ENCODE assay signal across 12 mouse cellular contexts in genomic region chr4:57162789-57163722, GRCm38 (mm10). TPM values are rescaled to one million over a fixed set of nuclear protein-coding genes. Genes with fewer than 3 reads are reported as not detected.
A peak's percentile ranks its signal among the peaks of the same experiment; 100 is the strongest.
DNase-seq lines count a peak whose midpoint lies in the region; ATAC-seq lines count a peak whose summit lies in the region.
"Had no signal": no experiment of that assay in that cellular context is flagged by ENCODE, and none has a peak within 500 bp of the region (broad histone marks: within the 10 kb centered on the region; RNA-seq: fewer than 3 reads in every experiment).

No protein-coding gene starts in this region.

- peaks cover 13% of the 10 kb centered on the region; the same call in 1 of the 2 replicates for H3K4me1 ChIP-seq in midbrain, embryonic 13.5 days (replicated peaks)
- H3K4me1 ChIP-seq in midbrain, embryonic 15.5 days, result no peaks in the 10 kb centered on the region; the same call in 1 of the 2 replicates
- peaks cover 12% of the 10 kb centered on the region; the same call in 1 of the 2 replicates for H3K4me1 ChIP-seq in embryonic facial prominence, embryonic 15.5 days

- intact Hi-C loops in gastrocnemius, postnatal 36 days (cut with DNase I), result no loop called here

- no peak overlapping the region for H3K9ac ChIP-seq in midbrain, embryonic 13.5 days (replicated peaks)
- H3K9ac ChIP-seq in midbrain, embryonic 15.5 days, result no peak overlapping the region
- H3K9ac ChIP-seq in embryonic facial prominence, embryonic 15.5 days, result no peak overlapping the region
- H3K9ac ChIP-seq: liver, embryonic 13.5 days had no signal

- no peak overlapping the region for H3K27ac ChIP-seq in midbrain, embryonic 13.5 days
- no peak overlapping the region for H3K27ac ChIP-seq in midbrain, embryonic 15.5 days
- peak overlapping the region; percentile 66 for H3K27ac ChIP-seq in embryonic facial prominence, embryonic 15.5 days (replicated peaks)
- H3K27ac ChIP-seq: liver, embryonic 13.5 days had no signal

- no peak overlapping the region for H3K4me3 ChIP-seq in midbrain, embryonic 13.5 days (replicated peaks)
- H3K4me3 ChIP-seq in midbrain, embryonic 15.5 days, result no peak overlapping the region
- H3K4me3 ChIP-seq in embryonic facial prominence, embryonic 15.5 days (replicated peaks), result no peak overlapping the region
- H3K4me3 ChIP-seq: erythroblast, embryonic 14.5 days; liver, embryonic 13.5 days had no signal

- 23% methylated on average over 10 of the region's 10 CpGs for WGBS in midbrain, embryonic 13.5 days
- 21% methylated on average over 10 of the region's 10 CpGs for WGBS in midbrain, embryonic 15.5 days
- WGBS in embryonic facial prominence, embryonic 15.5 days, result 28% methylated on average over 10 of the region's 10 CpGs

- H3K9me3 ChIP-seq in midbrain, embryonic 13.5 days, result no peaks in the 10 kb centered on the region
- H3K9me3 ChIP-seq in midbrain, embryonic 15.5 days, result no peaks in the 10 kb centered on the region
- H3K9me3 ChIP-seq in embryonic facial prominence, embryonic 15.5 days (replicated peaks), result no peaks in the 10 kb centered on the region
- H3K9me3 ChIP-seq: liver, embryonic 13.5 days had no signal

- H3K27me3 ChIP-seq in midbrain, embryonic 13.5 days, result no peaks in the 10 kb centered on the region
- no peaks in the 10 kb centered on the region for H3K27me3 ChIP-seq in midbrain, embryonic 15.5 days (replicated peaks)
- H3K27me3 ChIP-seq in embryonic facial prominence, embryonic 15.5 days, result no peaks in the 10 kb centered on the region

- DNase-seq in layer of hippocampus, postnatal 10 days (ENCODE audit: low spot score in 2 of 2), result peak; percentile 45 to 46
- no peak for DNase-seq in embryo, embryonic 9.5 days (ENCODE audit: extremely low spot score)
- no peak for DNase-seq in gastrocnemius, postnatal 36 days
- DNase-seq: cerebellum, adult 9-11 months; kidney, adult 11 months; liver, embryonic 13.5 days had no signal

- ATAC-seq in midbrain, embryonic 13.5 days, result peak; percentile 77; the same call in 1 of the 2 replicates
- no peak for ATAC-seq in midbrain, embryonic 15.5 days (replicated peaks)
- ATAC-seq in embryonic facial prominence, embryonic 15.5 days (ENCODE audit: insufficient number of reproducible peaks, low FRiP score, low TSS enrichment, low read depth), result peak; percentile 39; the same call in 1 of the 2 replicates
- no peak for ATAC-seq in erythroblast, adult 5-6 weeks (replicated peaks; ENCODE audit: low FRiP score, poor library complexity, severe bottlenecking)
- ATAC-seq: activated CD4-positive, CD25-positive, alpha-beta regulatory T cell, adult 4 months had no signal

- H3K36me3 ChIP-seq in midbrain, embryonic 13.5 days, result no peaks in the 10 kb centered on the region
- no peaks in the 10 kb centered on the region for H3K36me3 ChIP-seq in midbrain, embryonic 15.5 days (replicated peaks)
- H3K36me3 ChIP-seq in embryonic facial prominence, embryonic 15.5 days, result no peaks in the 10 kb centered on the region
- H3K36me3 ChIP-seq: liver, embryonic 13.5 days had no signal

- H3K4me2 ChIP-seq in midbrain, embryonic 13.5 days (replicated peaks), result no peak overlapping the region
- no peak overlapping the region for H3K4me2 ChIP-seq in midbrain, embryonic 15.5 days
- H3K4me2 ChIP-seq in embryonic facial prominence, embryonic 15.5 days (replicated peaks), result no peak overlapping the region
- H3K4me2 ChIP-seq: liver, embryonic 13.5 days had no signal

RNA-seq across cellular contexts. Expression of gene Epb41l4b, which starts 19.8 kb away (rescaled TPM):
- 1.9 and 2.3 TPM in 2 replicates for polyA plus RNA-seq in midbrain, embryonic 13.5 days (2015; fragmentation: Nextera tagmentation; extraction: Ambion mirVana)
- polyA plus RNA-seq in midbrain, embryonic 15.5 days (2015; fragmentation: Nextera tagmentation; extraction: Ambion mirVana), result 3.5 and 3.7 TPM in 2 replicates
- 5.2 and 5.4 TPM in 2 replicates for polyA plus RNA-seq in embryonic facial prominence, embryonic 15.5 days (2015; fragmentation: Nextera tagmentation; extraction: Ambion mirVana)
- 10 to 100 TPM in 1 of 2 experiments, 1 to 10 TPM in 1; 9.3 to 12.7 TPM for total RNA-seq in layer of hippocampus, postnatal 10 days (2021)
- 0.63 TPM in 1 of 2 replicates, not detected in the other for total RNA-seq in erythroblast, adult 5-6 weeks (2015; ENCODE audit: low replicate concordance)
- total RNA-seq in erythroblast, adult 5-6 weeks (2017; ENCODE audit: low replicate concordance), result 3.9 TPM in 1 of 2 replicates, not detected in the other
- 1 to 10 TPM; 1.9 to 2.2 TPM for total RNA-seq in gastrocnemius, postnatal 36 days (2021)
- polyA plus RNA-seq: activated CD4-positive, CD25-positive, alpha-beta regulatory T cell, adult 4 months had no signal

Comparison
In these comparisons a context has a peak if more than half of its experiments do, and no peak if none do; other contexts are left out.
1. ATAC-seq: peak in midbrain, embryonic 13.5 days (single experiment) and embryonic facial prominence, embryonic 15.5 days (single experiment); none in midbrain, embryonic 15.5 days (single experiment) and erythroblast, adult 5-6 weeks (single experiment).
2. DNase-seq: peak in layer of hippocampus, postnatal 10 days (2 of 2); none in embryo, embryonic 9.5 days (single experiment) and gastrocnemius, postnatal 36 days (0 of 2).